Mouse (Mus musculus): ENCODE data around the gene Ptpn14.
A peak's percentile ranks its signal among the peaks of the same experiment; 100 is the strongest.
"Not testable (repeated sequence)": the region's sequence is repeated elsewhere in the genome, so short reads cannot be mapped to it uniquely, and the experiment has no call there.

The Ptpn14 gene

DNA sequence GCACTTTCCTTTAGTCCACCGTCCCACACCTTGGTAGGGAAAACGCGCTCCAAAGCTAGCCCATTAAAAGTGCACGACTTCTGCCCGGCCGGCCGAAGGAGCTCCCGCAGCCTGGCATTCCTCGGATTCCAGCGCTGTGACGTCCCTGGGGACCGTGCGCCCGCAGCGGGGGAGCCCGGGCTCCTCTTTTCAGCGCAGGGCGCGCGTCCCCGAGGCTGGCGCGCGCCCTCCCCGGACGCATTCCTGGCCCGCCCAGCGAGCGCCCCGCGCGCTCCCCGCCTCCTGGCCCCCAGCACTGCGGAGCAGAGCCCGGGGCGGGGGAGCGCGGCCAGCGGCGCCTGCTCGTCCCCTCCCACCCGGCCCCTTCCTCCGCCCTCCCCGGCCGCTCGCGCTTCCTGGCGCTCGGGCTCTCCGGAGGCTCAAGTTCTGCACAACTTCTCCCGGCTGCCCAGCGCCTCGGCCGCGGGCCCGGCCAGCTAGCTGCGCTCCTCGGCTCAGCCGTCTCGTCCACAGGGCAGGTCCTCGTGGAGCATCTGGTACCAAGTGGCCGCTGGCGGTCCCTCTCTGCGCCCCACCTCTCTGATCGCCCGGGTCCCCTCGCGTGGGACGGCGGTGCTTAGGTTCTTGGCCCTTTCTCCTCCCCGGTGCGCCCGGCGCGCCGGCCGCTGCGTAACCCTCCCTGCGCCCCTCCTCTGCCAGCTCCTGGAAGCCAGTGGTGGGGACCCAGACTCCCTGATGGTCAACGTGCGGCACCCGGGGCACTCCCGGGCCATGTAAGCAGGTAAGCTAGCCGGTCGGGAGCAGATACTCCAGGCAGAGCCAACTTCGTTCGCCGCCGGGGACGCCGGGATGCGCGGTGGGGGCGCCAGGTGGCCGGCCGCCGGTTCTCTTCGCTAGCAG lies at the start of gene Ptpn14:
Gene Ptpn14, plus strand, starts transcription at position 385 of the 900 bp plus-strand sequence.
- peak; percentile 29 for DNase-seq

DNA sequence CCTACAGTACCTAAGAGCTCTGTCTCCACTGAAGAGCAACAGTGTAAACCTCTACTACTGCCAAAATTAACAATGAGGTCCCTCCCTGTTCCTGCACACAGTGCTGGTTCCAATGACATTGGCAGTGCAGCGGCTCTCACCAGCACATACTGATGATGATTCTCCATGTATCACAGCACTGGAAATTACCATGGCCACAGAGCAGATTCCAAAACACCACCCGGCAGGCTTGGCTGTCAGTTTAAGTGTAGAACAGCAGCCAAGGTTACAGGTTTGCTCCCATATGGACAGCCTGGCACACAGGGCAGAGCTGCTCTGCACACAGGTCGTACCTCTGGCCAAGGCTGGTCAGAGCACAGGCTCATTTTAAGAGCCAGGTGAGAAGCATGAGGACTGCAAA lies 48.5 kb upstream of the Ptpn14 start:
- peak; percentile 22 for DNase-seq

DNA sequence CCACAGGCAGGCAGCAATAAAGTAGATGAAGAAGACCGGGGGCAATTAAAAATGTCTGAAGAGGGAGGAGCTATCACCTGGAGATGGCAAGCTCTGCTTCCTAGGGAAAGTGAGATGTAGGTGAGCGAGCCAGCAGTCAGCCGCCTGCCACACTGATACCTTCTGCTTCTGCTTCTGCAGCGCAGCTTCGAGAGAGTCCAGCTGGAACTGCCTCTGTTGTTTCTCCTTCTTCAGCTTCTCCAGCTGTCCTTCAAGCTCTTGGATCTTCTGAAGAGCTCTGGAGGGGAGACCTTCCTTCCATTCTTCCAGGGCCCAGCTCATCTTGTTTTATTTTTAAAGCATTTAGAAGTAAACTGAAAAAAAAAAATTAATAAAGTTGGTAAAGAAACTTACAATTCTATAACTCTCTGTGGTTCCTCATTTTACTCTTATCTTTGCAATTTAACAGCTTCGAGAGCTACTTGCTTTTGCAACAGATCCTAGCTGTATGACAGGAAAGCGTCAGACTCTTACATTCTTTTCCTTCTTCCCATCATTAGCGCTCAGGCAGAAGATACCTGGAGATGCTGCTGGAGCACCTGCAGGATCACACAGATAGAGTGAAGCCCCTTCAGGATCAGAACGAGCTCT lies 43.2 kb upstream of the Ptpn14 start:
- DNase-seq = no peak

DNA sequence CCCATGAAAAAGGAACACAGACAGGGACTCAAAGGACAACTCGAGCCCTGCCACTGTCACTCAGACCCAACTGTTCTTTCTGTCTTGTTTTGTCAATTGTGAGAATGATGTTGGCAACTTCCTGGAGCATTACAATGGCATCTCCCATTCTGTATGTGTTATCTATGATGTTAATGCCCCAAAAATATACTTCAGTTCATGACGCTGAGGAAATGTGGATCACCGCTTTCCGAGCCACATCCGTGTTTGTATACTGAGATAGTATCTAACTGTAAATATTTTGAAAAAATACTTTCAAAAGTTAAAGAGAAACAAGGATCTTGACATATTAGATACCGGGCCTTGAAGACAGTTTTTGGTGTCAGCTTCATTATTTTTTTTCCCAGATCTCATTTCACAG lies 42.0 kb upstream of the Ptpn14 start:
- no peak for DNase-seq

DNA sequence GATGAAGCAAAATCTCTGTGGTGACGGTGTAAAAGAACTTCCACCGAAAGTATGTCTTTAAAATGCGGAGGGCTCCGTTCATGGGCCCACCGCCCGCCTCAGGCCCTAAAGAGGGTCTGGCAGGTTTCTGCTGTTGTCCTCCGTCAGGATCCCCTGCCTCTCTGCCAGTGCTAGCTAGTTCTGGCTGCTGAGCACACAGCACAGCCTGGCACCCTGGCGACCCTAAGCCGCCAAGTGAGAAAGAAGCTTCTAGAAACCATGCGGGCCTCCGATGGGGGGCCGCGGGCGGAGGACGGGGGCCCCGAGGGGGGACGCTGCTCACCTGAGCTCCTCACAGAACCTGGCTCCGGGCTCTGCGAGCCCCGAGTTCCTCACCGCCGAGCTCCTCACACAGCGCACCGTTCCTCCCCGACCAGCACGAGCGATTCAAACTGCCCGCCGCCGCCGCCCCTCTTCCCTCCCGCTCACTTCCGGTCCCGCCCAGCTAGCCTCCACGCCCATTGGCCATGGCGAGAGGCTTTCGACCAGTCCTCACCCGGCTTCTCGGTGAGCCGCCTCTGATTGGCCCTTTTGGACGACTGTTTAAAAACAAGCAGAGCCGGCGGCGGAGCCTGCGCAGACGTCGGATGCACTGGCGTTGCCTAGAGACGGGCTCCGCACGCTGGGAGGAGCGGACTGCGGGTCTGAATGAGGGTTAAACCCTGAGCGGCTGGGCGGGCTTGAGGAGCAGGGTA lies 40.2 kb upstream of the Ptpn14 start, which contains the start of gene Cenpf:
Gene Cenpf, minus strand, starts transcription at position 433 of the 734 bp plus-strand sequence.
- DNase-seq = peak; percentile 98

DNA sequence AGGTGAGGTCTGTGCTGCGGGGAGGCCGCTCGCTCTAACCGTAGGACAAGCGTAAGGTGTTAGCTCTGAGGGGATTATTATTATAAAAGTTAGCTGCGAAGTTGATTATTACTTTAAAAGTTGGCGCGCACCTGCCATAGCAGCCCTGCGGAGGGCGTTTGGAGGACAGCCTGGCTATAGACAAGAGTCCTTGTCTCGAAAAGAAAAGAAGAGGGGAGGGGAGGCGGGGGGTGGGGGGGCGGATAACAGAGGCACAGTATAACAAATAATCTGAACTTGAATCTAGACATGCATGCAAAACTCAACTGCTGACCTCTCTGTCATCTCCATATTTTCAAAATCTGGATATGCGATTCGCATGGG lies 39.7 kb upstream of the Ptpn14 start:
- DNase-seq = no peak

DNA sequence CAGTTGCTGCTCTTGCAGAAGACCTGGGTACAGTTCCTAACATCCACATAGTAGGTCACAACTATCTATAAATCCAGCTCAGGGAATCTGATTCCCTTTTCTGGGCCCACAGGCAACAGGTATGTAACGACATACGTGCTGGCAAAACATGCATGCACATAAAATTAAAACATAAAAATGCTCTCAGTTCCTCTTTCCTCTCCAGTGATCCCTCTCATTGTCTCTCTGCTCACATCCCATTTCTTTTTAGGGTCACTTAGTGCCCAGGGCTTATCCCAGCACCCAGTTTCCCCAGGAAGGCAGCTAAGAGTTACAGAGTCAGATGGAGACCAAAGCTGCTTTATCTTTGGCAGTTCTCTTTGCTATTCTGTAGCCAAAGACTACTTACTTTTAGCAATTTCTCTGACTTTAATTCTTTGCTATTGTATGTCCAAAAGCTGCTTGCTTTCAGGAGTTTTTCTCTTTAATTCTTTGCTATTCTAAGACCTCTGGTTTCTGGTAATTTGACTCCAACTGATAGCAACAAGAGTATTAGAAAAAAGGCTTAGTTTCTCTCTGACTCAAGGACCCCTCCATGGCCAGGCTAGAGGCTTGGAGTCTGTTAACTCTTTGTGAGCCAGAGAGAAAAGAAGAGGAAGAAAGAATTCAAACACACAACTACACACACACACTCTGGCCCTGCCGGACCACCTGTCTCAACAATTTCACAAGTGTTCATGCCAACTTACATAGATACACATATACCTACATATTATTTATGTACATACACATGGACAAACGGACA lies 38.8 kb upstream of the Ptpn14 start:
- DNase-seq = no peak

DNA sequence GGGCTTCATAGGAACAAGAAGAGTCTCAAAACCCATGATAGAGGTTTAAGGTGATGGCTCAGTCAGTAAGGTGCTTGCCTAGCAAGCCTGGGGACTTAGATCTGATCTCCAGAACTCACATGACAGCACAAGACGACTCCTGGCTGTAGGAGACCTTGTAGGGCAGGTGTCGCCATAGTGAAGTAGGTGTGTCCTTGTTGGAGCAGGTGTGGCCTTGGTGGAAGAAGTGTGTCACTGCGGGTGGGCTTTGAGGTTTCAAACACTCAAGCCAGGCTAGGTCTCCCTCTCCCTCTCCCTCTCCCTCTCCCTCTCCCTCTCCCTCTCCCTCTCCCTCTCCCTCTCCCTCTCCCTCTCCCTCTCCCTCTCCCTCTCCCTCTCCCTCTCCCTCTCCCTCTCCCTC lies 35.6 kb upstream of the Ptpn14 start:
- DNase-seq = not testable (repeated sequence)

DNA sequence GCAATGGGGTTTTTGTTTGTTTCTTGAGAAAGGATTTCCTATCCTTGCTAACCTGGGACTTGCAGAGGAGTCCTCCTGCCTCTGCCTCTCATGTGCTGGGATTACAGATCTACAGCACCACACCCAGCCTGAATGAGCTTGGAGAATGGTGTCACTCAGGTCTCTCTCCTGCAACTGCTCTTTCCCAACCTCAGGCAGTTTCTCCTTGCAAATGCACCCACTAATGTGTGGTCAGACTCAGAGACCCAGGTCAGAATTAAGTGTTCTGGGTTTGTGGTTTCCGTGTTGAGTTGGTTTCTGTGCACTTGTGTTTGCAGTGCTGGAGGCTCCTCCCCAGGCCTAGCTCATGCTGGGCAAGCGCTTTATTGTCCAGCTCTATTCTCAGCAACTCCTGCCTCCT lies 33.7 kb upstream of the Ptpn14 start:
- DNase-seq = no peak

DNA sequence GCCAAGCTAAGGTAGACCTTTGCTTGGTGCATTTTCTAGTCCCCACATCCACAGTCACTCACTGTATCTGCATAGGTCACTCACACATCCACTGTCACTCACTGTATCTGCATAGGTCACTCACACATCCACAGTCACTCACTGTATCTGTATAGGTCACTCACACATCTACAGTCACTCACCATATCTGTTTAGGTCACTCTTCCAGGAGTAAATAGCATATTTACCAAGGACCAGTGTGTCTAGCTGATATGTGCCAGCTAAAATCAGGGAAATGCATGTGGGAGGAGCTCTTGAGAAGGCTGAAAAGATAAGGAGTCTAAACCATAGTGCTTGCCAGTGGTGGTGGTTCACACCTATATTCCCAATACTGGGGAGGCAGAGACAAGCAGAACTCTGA lies 32.7 kb upstream of the Ptpn14 start:
- no peak for DNase-seq

DNA sequence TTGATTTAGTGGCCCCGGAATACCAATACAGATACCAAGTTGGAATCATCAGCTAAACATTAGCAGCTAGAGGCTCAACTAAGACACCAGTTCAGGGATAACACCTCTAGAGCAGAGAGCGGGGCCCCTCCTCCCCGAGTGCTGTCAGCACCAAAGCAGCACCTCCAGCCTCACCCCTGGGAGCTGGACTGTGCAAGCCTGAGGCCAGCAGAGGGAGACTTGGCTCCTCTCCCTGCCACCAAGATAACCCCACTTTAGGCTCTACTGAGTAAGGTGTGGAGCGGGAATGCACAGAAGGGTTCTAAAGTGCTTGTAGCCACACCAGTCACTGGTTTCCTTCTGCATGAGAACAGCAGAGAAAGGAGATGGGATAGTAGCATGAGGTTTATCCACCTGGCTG lies 29.7 kb upstream of the Ptpn14 start:
- DNase-seq = no peak

DNA sequence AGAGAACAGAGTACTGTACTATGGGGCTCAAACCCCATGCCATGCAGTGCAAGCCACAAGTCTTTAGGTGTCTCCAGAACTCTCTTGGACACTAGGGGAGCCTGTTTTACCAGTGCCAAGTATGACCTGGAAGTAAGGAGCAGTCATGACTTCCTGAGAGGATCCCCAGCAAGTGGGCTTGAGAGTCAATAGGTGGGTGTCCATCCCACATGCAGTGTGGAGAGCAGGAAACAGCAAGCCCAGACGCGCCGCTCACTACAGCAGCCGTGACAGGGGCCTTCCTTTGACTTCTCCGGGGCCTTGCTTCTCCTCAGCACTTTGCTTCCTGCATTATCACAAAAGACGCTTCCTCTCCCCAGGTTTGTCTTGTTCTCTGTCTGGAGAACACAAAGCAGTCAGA lies 27.9 kb upstream of the Ptpn14 start:
- DNase-seq = no peak

DNA sequence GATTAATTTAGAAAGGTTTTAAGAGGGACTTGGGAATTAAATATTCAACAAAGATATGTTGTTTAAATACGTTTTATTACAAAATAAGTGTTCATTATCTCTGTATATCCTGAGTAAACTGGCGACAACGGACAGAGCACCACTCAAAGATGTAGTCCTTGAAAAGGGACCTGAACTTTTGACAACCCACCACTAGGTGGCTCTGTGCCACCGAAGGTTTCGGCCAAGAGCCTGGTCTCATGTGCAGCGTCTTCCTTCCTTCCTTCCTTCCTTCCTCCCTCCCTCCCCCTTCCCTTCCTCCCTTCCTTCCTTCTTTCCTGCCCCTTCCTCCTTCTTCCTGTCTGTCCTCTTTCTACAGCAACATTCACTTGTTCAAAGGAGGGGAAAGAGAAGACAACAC lies 27.1 kb upstream of the Ptpn14 start:
- peak; percentile 44 for DNase-seq

DNA sequence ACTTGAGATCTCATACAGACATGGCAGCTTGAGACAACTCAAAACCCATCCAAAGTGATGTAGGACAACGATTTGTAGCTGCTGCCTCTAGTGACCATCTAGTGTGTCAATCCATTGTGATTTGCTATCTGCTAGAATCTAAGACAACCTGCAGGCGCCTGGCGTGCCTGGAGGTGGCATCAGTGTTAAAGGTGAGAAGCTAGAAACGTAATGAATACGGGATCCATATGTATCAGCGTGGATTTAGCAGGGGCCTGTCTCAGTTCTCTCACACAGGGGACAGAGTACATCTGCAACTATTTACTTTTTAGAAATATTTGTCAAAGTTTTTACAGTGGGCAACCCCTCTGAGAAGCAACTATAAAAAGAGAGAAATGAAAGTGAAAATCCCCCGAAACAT lies 24.9 kb upstream of the Ptpn14 start:
- no peak for DNase-seq

DNA sequence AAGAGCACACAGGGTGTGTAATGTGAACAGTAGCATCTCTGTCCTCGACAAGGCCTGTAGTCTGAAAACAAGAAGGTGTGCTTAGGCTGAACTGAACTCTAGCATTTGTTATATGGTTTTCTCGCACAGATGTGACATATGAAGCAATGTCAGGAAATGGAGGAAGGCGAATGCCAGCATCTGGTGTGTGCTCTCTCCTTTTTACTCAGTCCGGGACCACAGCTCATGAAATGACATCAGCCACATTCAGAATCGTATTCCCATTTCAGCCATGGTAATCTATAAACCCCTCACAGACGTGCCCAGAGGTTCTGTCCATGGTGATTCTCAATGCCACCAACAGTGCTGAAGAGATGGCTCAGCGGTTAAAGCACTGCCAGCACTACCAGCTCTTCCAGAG lies 24.5 kb upstream of the Ptpn14 start:
- DNase-seq = no peak

DNA sequence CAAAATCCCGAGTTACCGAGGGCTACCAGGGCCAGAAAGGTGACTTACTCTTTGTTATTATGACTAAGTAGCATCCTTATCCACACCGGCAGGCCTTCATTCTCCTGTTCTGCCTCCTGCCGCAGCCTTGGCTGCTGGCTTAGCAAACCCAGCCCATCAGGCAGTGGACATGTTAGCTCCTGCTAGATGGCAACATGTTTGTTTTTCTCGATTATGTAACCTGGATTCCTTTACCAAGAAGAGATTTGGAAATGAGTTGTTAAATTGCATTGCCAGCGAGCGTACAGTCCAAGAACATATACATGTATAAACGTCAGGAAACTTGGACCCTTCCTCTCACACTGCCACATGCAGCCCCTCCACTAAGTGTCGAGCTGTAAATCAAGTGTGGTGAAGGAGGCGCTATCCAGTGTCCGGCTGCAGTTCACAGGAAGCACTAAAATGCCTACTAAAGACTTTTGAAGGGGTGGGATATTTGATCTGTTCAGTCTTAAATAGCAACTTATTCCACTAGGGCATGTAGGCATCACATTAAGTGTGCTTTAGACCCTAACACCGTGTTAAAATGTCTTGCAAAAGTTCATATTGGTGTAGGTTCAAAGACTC lies 21.9 kb upstream of the Ptpn14 start:
- no peak for DNase-seq

DNA sequence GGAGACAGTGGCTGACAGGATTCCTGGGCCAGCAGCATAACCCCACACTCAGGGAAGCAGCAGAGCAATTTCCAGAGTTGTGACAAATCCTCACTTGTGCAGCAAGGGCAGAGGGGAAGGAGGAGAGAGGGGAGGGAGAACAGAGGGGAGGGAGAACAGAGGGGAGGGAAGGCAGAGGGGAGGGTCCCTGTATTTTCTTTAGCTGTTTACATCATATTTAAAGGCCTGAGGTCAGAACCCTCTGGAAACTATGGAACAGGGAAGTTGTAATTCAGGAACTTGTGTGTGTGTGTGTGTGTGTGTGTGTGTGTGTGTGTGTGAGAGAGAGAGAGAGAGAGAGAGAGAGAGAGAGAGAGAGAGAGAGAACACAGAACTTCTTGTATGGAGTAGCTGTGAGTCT lies 21.1 kb upstream of the Ptpn14 start:
- no peak for DNase-seq

DNA sequence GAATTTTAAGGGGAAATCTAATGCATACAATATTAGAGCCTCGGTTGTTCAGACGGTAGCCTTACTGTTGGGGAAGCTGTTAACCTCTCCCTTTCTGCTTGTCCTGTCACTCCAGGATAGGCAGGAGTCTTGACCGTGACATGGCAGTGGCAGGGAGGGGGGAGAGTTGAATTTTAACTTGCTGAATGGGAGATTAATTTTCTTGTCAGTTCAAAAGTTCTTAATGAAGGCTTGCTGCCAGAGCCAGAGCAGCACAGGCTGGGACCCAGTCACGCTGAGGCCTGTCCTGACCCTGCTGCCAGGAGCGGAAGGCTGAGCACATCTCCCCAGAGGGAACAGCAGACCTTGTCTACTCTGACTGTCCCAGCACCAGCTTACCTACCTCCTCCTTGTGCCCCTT lies 20.6 kb upstream of the Ptpn14 start:
- no peak for DNase-seq

DNA sequence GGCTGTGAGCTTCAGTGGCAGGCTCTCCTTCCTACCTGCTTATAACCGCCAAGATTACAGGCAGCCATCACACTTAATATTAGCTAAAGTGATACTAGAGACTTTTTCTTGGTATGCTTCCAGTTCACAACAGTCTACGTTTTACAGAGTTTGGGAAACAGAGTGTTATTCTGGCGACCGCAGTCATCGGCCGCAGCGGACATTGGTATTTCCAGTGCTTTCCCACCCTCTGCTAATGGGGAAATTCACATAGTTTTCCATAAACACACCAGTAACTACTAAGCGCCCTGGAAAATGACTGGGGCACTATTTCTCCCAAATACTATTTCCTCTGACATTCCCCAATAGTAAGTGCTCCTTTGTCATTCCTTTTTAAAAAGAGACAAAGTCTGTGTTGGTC lies 19.1 kb upstream of the Ptpn14 start:
- no peak for DNase-seq

DNA sequence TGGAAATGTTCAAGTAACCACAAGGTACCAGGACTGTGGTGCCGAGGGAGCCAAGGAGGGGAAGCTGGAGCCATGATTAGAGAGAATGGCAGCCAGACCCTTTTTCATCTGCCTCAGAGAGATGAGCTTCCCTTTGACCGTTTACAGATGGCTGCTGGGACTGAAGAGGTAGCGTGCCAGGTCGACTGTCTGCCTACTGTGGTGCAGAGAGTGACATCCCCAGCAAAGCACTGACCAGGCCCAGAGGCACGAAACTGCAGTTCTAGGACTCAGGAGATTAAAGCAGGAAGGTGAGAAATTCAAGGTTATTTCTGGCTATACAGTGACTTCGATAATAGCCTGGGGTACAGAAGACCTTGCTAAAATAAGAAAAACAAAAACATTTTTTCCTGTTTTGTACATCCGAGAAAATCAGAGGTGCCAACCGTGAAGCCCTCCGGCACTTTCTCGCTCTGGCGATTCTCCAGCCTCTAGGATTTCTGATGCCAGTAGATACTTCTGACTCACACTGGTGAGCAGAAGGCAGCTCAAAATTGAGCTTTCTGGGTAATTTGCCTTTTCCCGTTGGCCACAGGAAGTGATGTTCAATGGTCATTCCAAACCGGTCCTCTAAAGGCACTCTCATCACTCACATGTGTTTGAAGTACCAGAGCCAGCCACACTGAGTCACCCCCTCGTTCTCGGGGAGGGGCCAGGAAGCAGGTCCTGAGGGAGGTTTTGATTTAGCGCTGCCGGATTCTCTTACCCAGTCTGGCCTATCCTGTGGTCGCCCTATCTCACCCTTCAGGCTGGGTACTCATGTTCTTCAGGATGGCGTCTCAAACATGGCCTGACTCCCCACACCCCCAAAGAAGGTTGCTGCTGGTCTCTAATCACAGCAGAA lies 11.9 kb upstream of the Ptpn14 start:
- DNase-seq = no peak

DNA sequence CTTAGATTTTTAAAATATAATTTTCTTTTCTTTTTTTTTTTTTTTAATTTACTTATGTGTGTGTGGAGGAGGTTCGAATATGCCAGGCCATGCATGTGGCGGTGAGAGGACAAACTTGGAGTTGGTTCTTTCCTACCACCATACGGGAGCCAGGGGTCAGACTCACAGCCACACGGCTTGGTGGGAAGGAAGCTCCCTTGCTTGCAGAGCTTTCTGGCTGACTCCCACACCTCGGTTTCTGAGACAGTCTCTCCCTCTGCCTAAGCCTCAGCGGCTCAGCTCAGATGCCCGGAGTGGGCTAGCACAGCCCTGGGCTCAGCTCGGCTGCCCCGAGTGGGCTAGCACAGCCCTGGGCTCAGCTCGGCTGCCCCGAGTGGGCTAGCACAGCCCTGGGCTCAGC lies 10.5 kb upstream of the Ptpn14 start:
- DNase-seq = no peak

DNA sequence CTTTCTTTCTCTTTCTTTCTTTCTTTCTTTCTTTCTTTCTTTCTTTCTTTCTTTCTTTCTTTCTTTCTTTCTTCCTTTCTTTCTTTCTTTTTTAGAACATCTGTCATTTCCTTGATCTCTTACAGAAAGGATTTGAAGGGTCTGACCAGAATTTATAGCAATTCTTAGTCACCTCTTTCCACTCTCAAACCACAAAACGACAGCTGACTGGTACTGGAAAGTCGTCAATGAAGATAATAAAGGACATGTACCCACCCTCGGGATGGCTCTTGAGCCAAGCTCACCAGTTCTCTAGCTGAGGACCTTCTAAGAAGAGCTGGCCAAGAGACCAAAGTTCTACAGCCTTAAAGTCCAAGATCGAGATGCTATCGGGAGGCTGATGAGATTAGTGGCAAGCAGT lies 9.5 kb upstream of the Ptpn14 start:
- no peak for DNase-seq

All from layer of hippocampus, adult 9-11 months (tissue).